Mouse (Mus musculus) G1E-ER4 (cell line): Measurements from ENCODE around the gene Mccc2. TPM values are rescaled to one million over a fixed set of nuclear protein-coding genes. Genes with fewer than 3 reads are reported as not detected.

Source experiments
- GATA1 ChIP-seq: IDR thresholded peaks from one replicate; pipeline ENCODE4 v1.8.0; 2012; ENCODE audit warnings: low read length, inconsistent platforms
- polyA plus RNA-seq: library from polyadenylated mRNA; stranded (reverse); fragments of >175 nt; gene quantifications from 2 replicates; pipeline ENCODE4 v1.2.3, GENCODE M21; 2012

Mccc2 gene
- polyA plus RNA-seq, result not detected in 2 replicates

DNA sequence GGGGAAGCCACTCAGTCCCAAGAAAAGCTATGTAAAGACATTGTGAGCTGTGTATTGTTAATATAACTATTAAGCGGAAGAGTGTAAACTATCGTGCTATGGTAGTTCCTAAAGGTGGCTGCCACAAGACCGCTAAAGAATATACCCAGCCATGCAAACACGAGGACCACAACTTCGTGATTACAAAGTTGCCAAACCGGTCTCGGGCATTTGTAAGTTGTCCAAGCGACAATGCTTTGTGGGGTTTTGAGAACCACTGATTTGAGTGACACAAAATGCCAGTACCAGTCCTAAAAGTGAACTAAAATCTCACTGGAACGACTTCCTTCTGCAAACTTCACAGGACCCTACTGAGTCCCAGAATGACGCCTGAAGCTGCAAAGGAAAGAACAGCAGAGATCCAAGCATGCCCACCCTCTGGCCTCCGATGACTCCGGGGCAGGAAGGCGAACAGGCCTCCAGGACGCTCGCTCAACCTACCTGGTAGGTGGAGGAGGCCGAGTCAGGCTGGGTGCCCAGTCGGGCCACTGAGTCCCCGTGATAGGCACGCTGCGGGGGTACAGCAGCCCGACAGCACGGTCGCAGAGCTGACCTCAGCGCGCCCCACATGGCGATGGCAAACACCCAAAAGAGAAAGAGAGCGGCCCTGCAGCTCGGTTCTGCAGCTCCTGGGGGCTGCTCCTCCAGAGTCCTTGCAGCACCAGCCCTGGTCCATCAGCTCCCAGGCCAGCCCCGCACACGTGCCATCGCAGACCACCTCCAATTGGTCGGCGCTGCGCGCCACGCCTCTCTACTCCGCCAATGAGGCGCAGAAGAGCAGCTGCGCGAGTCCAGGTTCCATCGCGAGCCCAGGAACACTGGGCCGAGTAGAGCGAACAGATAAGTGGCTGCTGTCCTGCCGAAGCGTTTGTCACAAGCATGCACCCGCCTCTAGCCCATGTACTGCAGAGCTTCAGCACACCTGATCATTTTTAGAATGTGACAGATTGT is at the start of gene Mccc2:
Mccc2 (minus strand) TSS at position 734 of the 990 bp plus-strand sequence.
- TF ChIP-seq GATA1, result no peak

GRCm38 (mm10) chr13:100063936-100064335 is 48.5 kb upstream of the Mccc2 start:
- TF ChIP-seq GATA1, result no peak

- TF ChIP-seq GATA1, result no peak
Measured at GRCm38 (mm10) chr13:100026013-100026412, 10.6 kb upstream of the Mccc2 start.

DNA sequence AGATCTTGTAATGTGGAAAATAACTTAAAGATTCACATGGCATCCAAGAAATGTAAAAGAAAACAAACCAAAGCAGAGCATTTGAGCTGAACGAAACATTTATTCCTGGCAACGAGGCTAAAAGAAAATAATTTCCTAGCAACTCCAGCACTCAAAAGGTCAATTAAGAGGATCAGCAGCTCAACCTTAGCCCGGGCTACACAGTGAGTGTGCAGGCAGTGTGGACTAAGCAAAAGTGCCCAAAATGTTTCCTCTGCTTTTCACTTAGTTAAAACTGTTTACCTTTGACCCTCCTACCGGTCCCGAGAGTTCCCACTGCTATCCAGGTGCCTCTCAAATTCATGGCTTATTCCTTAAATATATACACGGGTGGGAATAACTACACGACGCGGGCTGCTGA is 1.5 kb upstream of the Mccc2 start:
- no peak for TF ChIP-seq GATA1

- TF ChIP-seq GATA1, result no peak
Measured at GRCm38 (mm10) chr13:100015937-100016336, 498 bp upstream of the Mccc2 start.

GRCm38 (mm10) chr13:100005911-100006496 is 9.4 kb downstream of the Mccc2 start:
- no peak for TF ChIP-seq GATA1

DNA sequence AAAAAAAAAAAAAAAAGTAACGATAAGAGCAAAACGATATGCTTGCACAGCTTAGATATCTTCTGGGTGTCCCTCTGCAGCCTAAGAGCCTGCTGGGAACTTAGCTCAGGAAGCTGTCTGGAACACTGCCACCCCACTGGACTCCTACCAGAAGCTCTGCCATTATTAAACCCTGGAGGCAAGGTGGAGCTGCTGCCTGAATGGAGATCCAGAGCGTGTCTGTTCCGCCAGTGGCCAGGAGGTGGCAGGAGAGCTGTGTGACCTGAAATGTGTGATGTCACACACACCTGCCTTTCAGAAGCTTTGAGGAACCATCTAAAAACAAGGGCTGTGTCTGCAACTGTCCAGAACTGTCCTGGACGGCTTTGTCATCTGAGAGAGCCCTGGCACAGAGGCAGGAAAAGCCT is 13.6 kb downstream of the Mccc2 start:
- no peak for TF ChIP-seq GATA1

- no peak for TF ChIP-seq GATA1
Measured at GRCm38 (mm10) chr13:99999078-99999477, 16.4 kb downstream of the Mccc2 start.

GRCm38 (mm10) chr13:99998099-99998498 is 17.3 kb downstream of the Mccc2 start:
- no peak for TF ChIP-seq GATA1

DNA sequence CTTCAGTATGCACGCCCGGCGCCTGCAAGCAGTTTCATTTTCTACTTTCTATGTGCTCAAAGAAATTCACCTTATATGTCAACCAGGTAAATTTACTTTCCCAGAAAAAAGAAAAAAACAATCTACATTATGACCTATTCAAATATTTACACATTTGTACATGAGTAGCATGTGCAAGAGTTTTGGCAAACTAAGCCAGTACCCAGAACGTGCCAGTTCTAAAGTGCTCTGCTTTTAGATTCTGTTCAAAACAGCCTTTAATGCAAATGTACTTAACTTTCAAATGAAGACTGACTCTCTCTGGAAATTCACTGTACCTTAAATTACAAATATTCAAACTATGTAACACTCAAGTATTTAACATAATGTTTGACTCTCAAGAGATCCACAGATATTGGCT is 25.8 kb downstream of the Mccc2 start:
- TF ChIP-seq GATA1, result no peak

- TF ChIP-seq GATA1, result no peak
Measured at GRCm38 (mm10) chr13:99983320-99983719, 32.1 kb downstream of the Mccc2 start.

DNA sequence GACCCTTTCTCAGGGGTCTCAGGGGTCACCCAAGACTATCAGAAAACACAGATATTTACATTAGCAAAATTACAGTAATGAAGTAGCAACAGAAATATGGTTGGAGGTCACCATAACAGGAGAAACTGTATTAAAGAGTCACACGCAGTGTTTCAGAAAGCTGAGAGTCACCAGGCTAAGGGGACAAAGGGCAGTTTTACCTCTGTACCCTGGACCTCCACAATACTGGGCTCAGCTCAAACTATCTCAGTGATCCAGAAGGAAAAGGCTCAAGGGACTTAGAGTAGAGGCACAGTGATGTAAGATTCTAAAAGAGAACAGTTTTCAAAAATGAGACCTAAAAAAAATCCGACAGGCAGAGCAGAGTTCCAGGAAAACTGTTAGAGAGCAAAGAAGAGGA is 36.0 kb downstream of the Mccc2 start:
- TF ChIP-seq GATA1, result no peak

DNA sequence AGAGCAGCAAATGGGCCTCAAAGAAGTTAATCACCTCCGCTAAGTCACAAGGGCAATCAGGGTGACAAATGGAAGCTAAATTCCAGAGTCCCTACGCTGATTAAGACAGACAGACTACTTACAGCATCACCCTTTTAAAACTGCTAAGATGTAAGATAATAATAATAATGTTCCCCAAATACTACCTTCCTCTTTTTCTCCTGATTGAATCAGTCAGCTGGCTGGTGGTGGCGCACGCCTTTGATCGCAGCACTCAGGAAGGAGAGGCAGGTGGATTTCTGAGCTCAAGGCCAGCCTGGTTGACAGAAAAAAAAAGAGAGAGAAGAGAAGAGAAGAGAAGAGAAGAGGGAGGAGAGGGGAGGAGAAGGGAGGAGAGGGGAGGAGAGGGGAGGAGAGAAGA is 45.4 kb downstream of the Mccc2 start:
- no peak for TF ChIP-seq GATA1

DNA sequence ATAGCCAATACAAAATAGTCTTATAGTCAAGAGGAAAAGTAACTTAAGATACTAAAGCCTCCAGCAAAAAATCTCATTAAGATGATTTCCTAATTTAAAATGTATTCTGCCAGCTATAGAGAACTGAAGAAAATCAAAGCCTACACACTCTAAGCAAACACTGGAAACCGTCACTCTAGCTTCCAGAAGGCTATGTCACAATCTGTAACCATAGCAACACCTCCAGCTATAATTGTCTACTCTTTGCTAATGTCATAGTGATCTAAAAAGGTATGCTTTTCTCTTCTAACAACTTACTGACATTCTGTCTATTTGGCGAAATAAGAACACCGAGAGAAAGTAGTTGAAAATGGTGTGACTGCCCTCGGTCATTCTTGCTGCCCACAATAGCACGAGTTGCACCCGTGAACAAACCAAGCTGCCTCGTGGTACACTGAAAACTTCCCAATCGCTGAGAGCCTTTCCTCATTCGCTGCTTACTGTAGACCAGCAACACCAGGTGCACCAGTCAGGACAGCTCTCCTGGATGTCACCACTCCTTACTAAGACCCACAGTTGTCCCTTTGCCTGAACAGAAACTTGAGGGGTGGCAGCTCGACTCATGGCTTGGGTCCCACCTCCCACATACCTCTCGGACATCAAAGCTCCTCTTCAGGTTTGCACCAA is 48.3 kb downstream of the Mccc2 start:
- TF ChIP-seq GATA1, result no peak

DNA sequence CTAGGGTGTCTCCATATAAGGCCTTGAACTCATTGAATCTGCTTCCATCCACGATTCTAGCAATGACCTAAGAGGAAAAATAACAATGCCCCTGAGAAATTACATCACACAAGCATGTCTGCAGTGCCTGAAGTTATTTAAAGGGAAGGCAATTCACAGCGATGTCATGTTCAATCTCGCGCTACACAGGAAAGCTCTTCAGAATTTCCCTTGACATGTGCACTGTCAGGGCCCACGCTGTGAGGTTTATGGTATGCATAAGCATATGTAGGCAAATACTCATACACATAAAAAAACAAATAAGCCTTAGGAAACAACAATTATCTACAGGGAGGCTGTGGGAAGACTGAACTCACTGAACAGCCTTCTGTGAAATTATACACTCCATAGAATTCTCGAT is 51.6 kb downstream of the Mccc2 start:
- TF ChIP-seq GATA1, result no peak

- no peak for TF ChIP-seq GATA1
Measured at GRCm38 (mm10) chr13:99961661-99962060, 53.8 kb downstream of the Mccc2 start.
